Mouse (Mus musculus): ENCODE results near the gene Rgl1.

DNA sequence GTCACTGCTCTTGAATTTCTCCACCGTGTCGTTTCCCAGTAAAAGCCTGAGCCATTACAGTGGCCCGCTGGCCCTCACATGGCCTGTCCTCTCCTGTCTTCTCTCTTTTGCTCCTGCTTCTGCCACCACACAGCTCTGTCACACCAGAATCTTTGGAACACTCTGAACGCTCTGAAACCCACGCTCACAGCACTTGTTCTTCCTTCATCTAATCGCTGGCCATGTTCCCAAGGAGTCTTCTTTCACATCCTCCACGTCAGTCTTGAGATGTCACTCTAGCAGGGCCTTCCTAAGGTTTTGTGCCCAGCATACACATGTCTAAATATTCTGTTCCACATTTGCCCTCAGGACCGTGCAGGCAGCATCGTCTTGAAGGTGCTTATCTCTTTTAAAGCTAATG lies 4.9 kb upstream of the Rgl1 start:
- TF ChIP-seq EP300 (IDR thresholded peaks at IDR 0.05) (no peak), CTCF (IDR thresholded peaks at IDR 0.05) (no peak)
